Mouse (Mus musculus) kidney, adult 18-20 months (tissue): Measurements from ENCODE around the gene Wasl.

Experiments
- DNase-seq: peaks from one replicate; pipeline ENCODE4 v3.0.0; 2021

Wasl gene

GRCm38 (mm10) chr6:24602351-24602750, 62.5 kb downstream of the Wasl start:
- DNase-seq: no peak

GRCm38 (mm10) chr6:24601668-24602067, 63.1 kb downstream of the Wasl start:
- no peak for DNase-seq

GRCm38 (mm10) chr6:24600726-24601125, 64.1 kb downstream of the Wasl start:
- DNase-seq: no peak

GRCm38 (mm10) chr6:24600134-24600533, 64.7 kb downstream of the Wasl start:
- DNase-seq: no peak

- no peak for DNase-seq
These were observed 65.2 kb downstream of the Wasl start for GRCm38 (mm10) chr6:24599639-24600038.

- DNase-seq: no peak
These were observed 65.6 kb downstream of the Wasl start for GRCm38 (mm10) chr6:24599179-24599578.

GRCm38 (mm10) chr6:24597500-24597899, 67.3 kb downstream of the Wasl start, which contains the start of gene Lmod2:
Gene Lmod2 (plus strand): TSS chr6:24597762.
- DNase-seq: no peak

- DNase-seq: no peak
These were observed 73.1 kb downstream of the Wasl start for GRCm38 (mm10) chr6:24591525-24592218.

GRCm38 (mm10) chr6:24590282-24590681, 74.5 kb downstream of the Wasl start:
- DNase-seq: no peak

- peak; percentile 47 for DNase-seq
These were observed 77.9 kb downstream of the Wasl start for GRCm38 (mm10) chr6:24586885-24587284.

GRCm38 (mm10) chr6:24585431-24586310, 79.1 kb downstream of the Wasl start:
- peak; percentile 23 for DNase-seq

GRCm38 (mm10) chr6:24583456-24583855, 81.4 kb downstream of the Wasl start:
- DNase-seq: no peak

- DNase-seq: no peak
These were observed 91.5 kb downstream of the Wasl start for GRCm38 (mm10) chr6:24573319-24573718.

GRCm38 (mm10) chr6:24572431-24572830, 92.4 kb downstream of the Wasl start:
- no peak for DNase-seq

GRCm38 (mm10) chr6:24571126-24571525, 93.7 kb downstream of the Wasl start:
- peak; percentile 26 for DNase-seq

GRCm38 (mm10) chr6:24570278-24570677, 94.5 kb downstream of the Wasl start:
- DNase-seq: no peak

GRCm38 (mm10) chr6:24569711-24570110, 95.1 kb downstream of the Wasl start:
- no peak for DNase-seq

- DNase-seq: no peak
These were observed 95.8 kb downstream of the Wasl start for GRCm38 (mm10) chr6:24568963-24569362.

- no peak for DNase-seq
These were observed 99.9 kb downstream of the Wasl start for GRCm38 (mm10) chr6:24564886-24565285.

- DNase-seq: no peak
These were observed 100.7 kb downstream of the Wasl start for GRCm38 (mm10) chr6:24564081-24564480.
